Mouse (Mus musculus) heart, embryonic 16.5 days (tissue): ENCODE measurements around the gene Misp. TPM values are rescaled to one million over a fixed set of nuclear protein-coding genes. Genes with fewer than 3 reads are reported as not detected.

Source experiments
- ATAC-seq: fragments of 200-750 bp; cut with Nextera tagmentation; replicated peaks from 2 replicates; pipeline ENCODE4 v1.8.0; 2017; ENCODE audit warnings: moderate number of reproducible peaks; ENCODE audit not compliant: insufficient read depth, low FRiP score; ENCODE audit errors: extremely low read depth
- H3K27ac ChIP-seq: fragments of 300-500 bp; sonication (generic); 2 replicates; pipeline ENCODE4 v1.5.1; 2014; ENCODE audit warnings: mild to moderate bottlenecking, low read length, control low read depth, moderate library complexity
- H3K27me3 ChIP-seq: fragments of 300-500 bp; sonication (generic); 2 replicates; pipeline ENCODE4 v1.6.1; 2014; ENCODE audit warnings: low read length, mixed read lengths; ENCODE audit not compliant: control insufficient read depth, insufficient read depth
- H3K36me3 ChIP-seq: fragments of 300-500 bp; sonication (generic); 2 replicates; pipeline ENCODE4 v1.6.1; 2014; ENCODE audit not compliant: control insufficient read depth, insufficient read depth
- H3K4me1 ChIP-seq: fragments of 300-500 bp; sonication (generic); 2 replicates; pipeline ENCODE4 v1.6.1; 2014; ENCODE audit warnings: low read length, mixed read lengths; ENCODE audit not compliant: control insufficient read depth, insufficient read depth
- H3K4me2 ChIP-seq: fragments of 300-500 bp; sonication (generic); 2 replicates; pipeline ENCODE4 v1.6.1; 2014; ENCODE audit warnings: low read depth, mild to moderate bottlenecking, control low read depth, low read length
- H3K4me3 ChIP-seq: fragments of 300-500 bp; sonication (generic); 2 replicates; pipeline ENCODE4 v1.5.1; 2014; ENCODE audit warnings: mild to moderate bottlenecking, control low read depth, low read length
- H3K9ac ChIP-seq: fragments of 300-500 bp; sonication (generic); 2 replicates; pipeline ENCODE4 v1.6.1; 2014; ENCODE audit warnings: low read length, control low read depth
- H3K9me3 ChIP-seq: fragments of 300-500 bp; sonication (generic); replicated peaks from 2 replicates; pipeline ENCODE4 v1.6.1; 2016; ENCODE audit warnings: low read length; ENCODE audit not compliant: control insufficient read depth
- WGBS: fragments of 180-500 bp; shearing (Covaris S2); extraction: QIAGEN DNeasy Blood & Tissue Kit; methylation state at CpG from one replicate; pipeline ENCODE4 v1.1.7; 2014; 5-methylcytosine and 5-hydroxymethylcytosine counted together
- polyA plus RNA-seq: library from polyadenylated mRNA; unstranded; fragments of >200 nt; fragmentation: Nextera tagmentation; extraction: Ambion mirVana; gene quantifications from 2 replicates; pipeline ENCODE4 v1.2.1, GENCODE M21; 2015

Gene Misp
- polyA plus RNA-seq, 1 experiment from 2014 or later = 1.9 TPM

DNA sequence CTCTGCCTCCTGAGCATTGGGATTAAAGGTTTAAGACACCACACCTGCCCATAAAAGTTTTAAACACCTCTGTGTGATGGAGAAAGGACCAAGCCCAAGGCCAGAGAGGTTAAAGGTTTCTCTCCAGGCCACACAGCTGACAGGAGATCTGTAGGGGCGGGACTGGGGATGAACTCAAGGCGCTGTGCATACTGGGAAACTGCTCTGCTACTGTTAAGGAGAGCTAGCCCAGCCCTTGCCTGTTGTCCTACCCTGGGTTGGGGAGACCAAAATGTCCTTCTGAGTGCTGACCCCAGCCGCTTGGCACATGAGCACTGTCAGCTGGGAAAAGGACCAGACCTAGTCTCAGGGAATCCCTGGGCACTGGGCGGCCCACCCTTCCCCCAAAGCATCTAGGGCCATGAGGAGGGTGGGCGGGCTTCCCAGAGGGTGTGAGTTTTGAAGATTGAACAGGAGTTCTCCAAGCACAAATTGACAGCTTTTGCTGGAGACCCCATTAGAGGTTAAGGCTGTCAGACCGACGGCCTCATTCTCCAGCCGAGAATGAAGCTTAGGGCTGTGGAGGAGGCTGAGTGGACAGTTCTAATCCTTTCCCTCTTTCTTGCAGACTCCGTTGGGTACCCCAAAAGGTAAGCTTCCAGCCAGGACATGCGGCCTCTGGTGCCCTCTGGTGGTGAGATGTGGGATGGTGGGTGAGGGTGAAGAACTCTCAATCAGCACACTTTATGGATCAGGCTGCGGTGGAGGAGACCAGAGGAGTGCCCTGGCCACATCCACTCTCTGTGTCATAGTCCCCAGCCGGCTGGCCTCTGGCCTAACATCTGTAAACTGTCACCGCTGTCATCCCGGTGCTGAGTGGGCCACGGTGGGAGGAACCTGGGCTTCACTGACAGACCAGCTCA lies 8.8 kb upstream of the Misp start:
- H3K9me3 ChIP-seq = no peaks in the 10 kb centered on the region
- ATAC-seq = 0 out of 2 replicates have a peak, but pooled peaks have one; percentile 12
- 23% methylated on average over 15 of the region's 15 CpGs for WGBS
- no peaks in the 10 kb centered on the region for H3K27me3 ChIP-seq
- no peak overlapping the region for H3K9ac ChIP-seq
- no peaks in the 10 kb centered on the region for H3K36me3 ChIP-seq
- H3K4me2 ChIP-seq = no peak overlapping the region
- H3K27ac ChIP-seq = no peak overlapping the region
- no peaks in the 10 kb centered on the region for H3K4me1 ChIP-seq
- no peak overlapping the region for H3K4me3 ChIP-seq

DNA sequence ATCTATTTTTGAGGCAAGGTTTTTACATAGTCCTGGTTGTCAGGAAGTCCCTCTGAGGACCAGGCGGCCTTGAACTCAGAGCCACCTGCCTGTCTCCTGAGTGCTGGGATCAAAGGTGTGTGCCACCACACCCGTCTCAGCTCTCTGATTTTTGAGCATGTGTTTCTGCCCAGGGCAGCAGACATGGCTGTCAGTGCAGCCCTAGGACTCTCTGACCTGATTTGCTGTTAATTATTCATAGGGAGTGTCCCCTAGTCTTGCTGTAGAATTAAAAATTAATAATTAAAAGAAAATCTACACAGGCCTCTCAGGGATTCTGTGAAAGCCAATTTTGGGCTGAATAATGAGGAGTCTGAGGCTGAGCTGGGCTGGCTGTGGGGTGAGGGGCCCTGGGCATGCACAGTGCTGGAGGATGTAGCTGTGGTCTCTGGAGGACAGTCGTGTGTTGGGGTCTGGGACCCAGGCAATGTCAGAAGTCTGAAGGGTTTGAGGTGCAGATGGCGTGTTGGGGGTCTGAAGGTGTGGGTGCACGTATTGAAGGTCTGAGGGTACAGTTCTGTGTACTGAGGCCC lies 6.4 kb upstream of the Misp start:
- no peak overlapping the region for H3K4me2 ChIP-seq
- no peaks in the 10 kb centered on the region for H3K4me1 ChIP-seq
- H3K27ac ChIP-seq = no peak overlapping the region
- ATAC-seq = no peak
- WGBS = 82% methylated on average over 5 of the region's 5 CpGs
- H3K9ac ChIP-seq = no peak overlapping the region
- no peaks in the 10 kb centered on the region for H3K9me3 ChIP-seq
- no peaks in the 10 kb centered on the region for H3K36me3 ChIP-seq
- H3K4me3 ChIP-seq = no peak overlapping the region
- H3K27me3 ChIP-seq = no peaks in the 10 kb centered on the region

DNA sequence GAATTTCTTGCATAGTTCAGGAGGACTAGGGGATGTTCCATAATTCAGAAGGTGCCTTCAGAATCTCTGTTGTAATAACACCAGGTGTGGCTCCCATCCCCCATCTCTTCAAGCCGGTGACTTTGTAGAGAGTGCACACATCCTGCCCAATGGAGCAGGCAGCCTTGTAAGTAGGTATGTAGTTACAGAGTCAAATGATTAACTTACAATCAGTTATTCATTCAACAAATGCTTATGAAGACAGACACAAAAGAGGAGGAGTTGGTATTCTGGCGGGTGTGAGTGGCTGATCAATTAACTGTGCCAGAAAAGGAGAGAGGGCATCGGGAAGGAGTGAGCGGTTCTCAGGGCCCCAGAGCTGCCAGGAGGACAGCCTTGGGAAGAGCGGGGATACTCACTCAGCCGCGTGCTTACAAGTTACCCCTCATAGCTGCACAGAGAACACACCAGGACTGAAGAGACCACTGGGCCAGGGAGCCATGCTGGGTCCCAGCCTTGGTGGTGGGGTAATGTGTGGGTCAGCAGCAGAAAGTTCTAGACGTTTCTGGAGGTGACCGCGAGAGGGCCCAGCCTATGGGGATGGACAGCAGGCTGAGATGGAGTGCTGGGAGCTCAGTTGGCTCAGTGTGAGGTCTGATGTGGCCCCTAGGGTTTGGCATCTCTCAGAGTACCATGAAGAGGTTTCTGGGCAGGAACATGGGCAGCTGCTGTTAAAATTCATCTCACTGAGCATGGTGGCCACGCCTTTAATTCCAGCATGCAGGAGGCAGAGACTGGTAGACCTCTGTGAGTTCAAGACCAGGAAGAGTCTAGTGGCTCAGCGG lies 4.9 kb upstream of the Misp start:
- H3K36me3 ChIP-seq = no peaks in the 10 kb centered on the region; the same call in 1 of the 2 replicates
- 87% methylated on average over 12 of the region's 12 CpGs for WGBS

DNA sequence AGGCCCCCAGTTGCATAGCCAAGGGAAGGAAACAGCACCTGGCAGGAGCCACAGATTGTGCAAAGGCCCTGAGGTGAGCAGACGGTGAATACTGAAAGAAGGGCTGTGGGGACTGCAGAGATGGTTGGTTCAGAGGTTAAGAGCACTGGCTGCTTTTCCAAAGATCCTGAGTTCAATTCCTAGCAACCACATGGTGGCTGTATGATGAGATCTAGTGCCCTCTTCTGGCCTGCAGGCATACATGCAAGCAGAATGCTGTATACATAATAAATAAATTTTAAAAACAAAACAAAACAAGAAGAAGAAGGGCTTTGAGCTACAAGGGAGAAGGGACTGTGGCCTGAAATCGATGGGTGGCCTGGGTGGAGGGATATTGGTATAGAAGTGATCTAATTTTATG lies 3.7 kb upstream of the Misp start:
- no peak overlapping the region for H3K4me2 ChIP-seq
- WGBS = 73% methylated on average over 2 of the region's 2 CpGs
- ATAC-seq = no peak

More for the DNA sequence above, 4.9 kb upstream of the Misp start:
- Histone ChIP-seq H3K9ac (no peak overlapping the region), H3K27ac (no peak overlapping the region), H3K4me3 (no peak overlapping the region), H3K9me3 (no peaks in the 10 kb centered on the region), H3K4me2 (no peak overlapping the region), H3K4me1 (no peaks in the 10 kb centered on the region), H3K27me3 (no peaks in the 10 kb centered on the region)
- ATAC-seq = no peak

DNA sequence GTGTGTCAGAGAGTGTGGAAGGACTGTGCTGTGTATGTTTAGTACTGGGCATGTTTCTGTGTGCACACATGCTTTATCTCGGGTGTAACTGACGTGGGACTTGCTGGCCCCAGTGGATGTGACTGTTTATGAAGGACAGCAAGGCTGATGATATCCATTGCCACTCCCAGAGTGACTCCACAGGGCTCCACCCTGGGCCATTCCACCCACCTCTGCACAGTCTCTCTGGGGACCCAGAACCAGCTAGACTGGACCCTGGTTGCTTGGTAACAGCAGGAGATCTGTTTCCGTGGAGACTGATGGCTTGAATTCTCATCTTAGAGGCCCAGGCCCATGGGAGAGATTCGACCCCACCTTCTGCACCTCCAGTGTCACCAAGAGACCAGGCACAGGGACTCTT lies 2.6 kb upstream of the Misp start:
- no peak overlapping the region for H3K9ac ChIP-seq
- no peak overlapping the region for H3K4me3 ChIP-seq
- H3K36me3 ChIP-seq = no peaks in the 10 kb centered on the region; the same call in 1 of the 2 replicates
- no peaks in the 10 kb centered on the region for H3K4me1 ChIP-seq
- H3K27me3 ChIP-seq = no peaks in the 10 kb centered on the region
- H3K4me2 ChIP-seq = no peak overlapping the region
- H3K27ac ChIP-seq = no peak overlapping the region
- H3K9me3 ChIP-seq = no peaks in the 10 kb centered on the region
- 64% methylated on average over 4 of the region's 4 CpGs for WGBS
- no peak for ATAC-seq

More for the DNA sequence above, 3.7 kb upstream of the Misp start:
- Histone ChIP-seq H3K4me1 (no peaks in the 10 kb centered on the region), H3K27me3 (no peaks in the 10 kb centered on the region), H3K27ac (no peak overlapping the region), H3K9ac (no peak overlapping the region), H3K9me3 (no peaks in the 10 kb centered on the region), H3K4me3 (no peak overlapping the region), H3K36me3 (no peaks in the 10 kb centered on the region; the same call in 1 of the 2 replicates)

DNA sequence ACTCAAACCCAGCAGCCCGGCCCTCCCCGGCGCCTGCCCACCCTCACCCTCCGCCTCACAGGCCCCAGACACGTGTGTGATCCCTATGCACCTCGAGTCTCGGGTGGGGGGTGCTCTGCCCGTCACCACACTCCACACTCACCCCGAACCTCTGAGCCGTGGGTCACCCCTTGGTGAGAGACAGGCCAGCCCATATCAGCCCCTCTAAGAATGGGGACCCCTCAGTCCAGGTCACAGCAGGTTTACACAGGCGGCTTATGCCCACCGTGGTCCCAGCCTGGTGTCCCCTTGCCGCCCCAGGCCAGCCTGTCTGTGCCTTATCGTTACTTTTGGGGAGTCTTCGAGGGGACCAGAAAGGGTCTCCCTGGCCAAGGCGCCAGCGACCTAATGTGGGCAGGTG lies 1.2 kb upstream of the Misp start:
- no peak overlapping the region for H3K27ac ChIP-seq
- no peaks in the 10 kb centered on the region; the same call in 1 of the 2 replicates for H3K36me3 ChIP-seq
- no peaks in the 10 kb centered on the region for H3K9me3 ChIP-seq
- no peak overlapping the region for H3K4me2 ChIP-seq
- ATAC-seq = no peak
- 90% methylated on average over 17 of the region's 17 CpGs for WGBS
- peaks cover 8% of the 10 kb centered on the region for H3K4me1 ChIP-seq
- no peaks in the 10 kb centered on the region for H3K27me3 ChIP-seq
- H3K4me3 ChIP-seq = no peak overlapping the region
- H3K9ac ChIP-seq = no peak overlapping the region

DNA sequence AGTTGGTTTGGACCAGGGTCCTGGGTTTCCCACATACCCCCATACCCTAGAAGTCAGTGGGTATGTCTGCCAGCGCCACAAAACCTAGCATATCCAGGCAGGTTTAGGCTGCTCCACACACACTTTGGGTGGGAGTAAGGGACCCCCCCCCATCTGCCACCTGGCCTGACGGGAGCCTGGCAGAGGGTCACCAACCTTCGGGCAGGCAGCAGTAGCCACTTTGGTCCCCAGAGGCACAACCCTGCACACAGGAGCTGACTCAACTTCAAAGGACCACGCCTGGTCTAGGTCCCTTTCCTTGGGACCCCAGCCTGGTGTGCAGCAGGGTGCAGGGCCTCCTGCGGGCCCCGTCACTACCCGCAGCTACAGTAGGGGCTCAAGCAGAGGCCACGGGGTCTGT lies 512 bp upstream of the Misp start:
- 80% methylated on average over 7 of the region's 8 CpGs for whole genome bisulfite sequencing
- no peak for ATAC-seq
- peaks cover 9% of the 10 kb centered on the region for H3K4me1 ChIP-seq
- no peaks in the 10 kb centered on the region for H3K27me3 ChIP-seq
- H3K9me3 ChIP-seq = no peaks in the 10 kb centered on the region
- no peak overlapping the region for H3K4me3 ChIP-seq
- H3K27ac ChIP-seq = no peak overlapping the region
- no peak overlapping the region for H3K9ac ChIP-seq
- no peaks in the 10 kb centered on the region; the same call in 1 of the 2 replicates for H3K36me3 ChIP-seq
- no peak overlapping the region for H3K4me2 ChIP-seq

DNA sequence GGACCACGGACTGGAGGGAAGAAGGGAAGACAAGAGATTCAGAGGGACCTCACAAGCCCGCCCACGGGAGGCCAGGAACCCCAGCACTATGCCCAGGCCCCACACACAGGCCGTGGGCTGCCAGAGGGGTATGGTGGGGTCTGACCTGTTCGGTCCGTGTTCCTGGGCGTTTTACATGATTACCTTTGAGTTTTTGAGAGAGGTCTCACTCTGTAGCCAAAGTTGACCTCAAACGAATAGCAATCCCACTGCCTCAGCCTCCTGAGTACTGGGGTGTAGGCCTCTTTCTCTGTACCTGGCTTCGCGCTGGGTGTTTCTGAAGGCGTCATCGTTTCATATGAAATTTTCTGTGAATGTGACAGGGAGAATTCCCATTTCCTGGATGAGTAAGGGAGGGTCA lies 942 bp downstream of the Misp start:
- H3K9ac ChIP-seq = no peak overlapping the region
- H3K27me3 ChIP-seq = no peaks in the 10 kb centered on the region
- no peak overlapping the region for H3K4me3 ChIP-seq
- 85% methylated on average over 12 of the region's 12 CpGs for WGBS
- no peak for ATAC-seq
- H3K27ac ChIP-seq = no peak overlapping the region
- H3K4me1 ChIP-seq = peaks cover 9% of the 10 kb centered on the region
- H3K36me3 ChIP-seq = no peaks in the 10 kb centered on the region; the same call in 1 of the 2 replicates
- H3K9me3 ChIP-seq = no peaks in the 10 kb centered on the region
- H3K4me2 ChIP-seq = no peak overlapping the region
